Mouse (Mus musculus): ENCODE data around the gene Dcps. TPM values are rescaled to one million over a fixed set of nuclear protein-coding genes. Genes with fewer than 3 reads are reported as not detected.

Gene Dcps
- polyA plus RNA-seq, 1 experiment from 2014 or later: 93.1 TPM

GRCm38 (mm10) chr9:35095726-35096125 is 80.1 kb downstream of the Dcps start:
- H3K27ac ChIP-seq (ENCODE audit: low read depth, low read length): no peak overlapping the region
- ATAC-seq (ENCODE audit: low FRiP score, low TSS enrichment): no peak
- no peaks in the 10 kb centered on the region for H3K4me1 ChIP-seq (ENCODE audit: control insufficient read depth, insufficient read depth, low read length)
- no peak overlapping the region for H3K4me3 ChIP-seq (ENCODE audit: low read length)
- WGBS: 74% methylated on average over 1 of the region's 1 CpGs
- H3K36me3 ChIP-seq (ENCODE audit: control insufficient read depth, insufficient read depth, low read length): no peaks in the 10 kb centered on the region
- no peaks in the 10 kb centered on the region for H3K9me3 ChIP-seq (ENCODE audit: control insufficient read depth, low read length)
- H3K4me2 ChIP-seq (replicated peaks; ENCODE audit: low read depth, low read length): no peak overlapping the region
- no peaks in the 10 kb centered on the region for H3K27me3 ChIP-seq (ENCODE audit: control insufficient read depth, insufficient read depth, low read length)
- no peak overlapping the region for H3K9ac ChIP-seq (ENCODE audit: low read depth, low read length)

GRCm38 (mm10) chr9:35093350-35093749 is 82.5 kb downstream of the Dcps start:
- H3K4me2 ChIP-seq (replicated peaks; ENCODE audit: low read depth, low read length): no peak overlapping the region
- WGBS: 92% methylated on average over 3 of the region's 3 CpGs
- no peak overlapping the region for H3K4me3 ChIP-seq (ENCODE audit: low read length)
- H3K27me3 ChIP-seq (ENCODE audit: control insufficient read depth, insufficient read depth, low read length): no peaks in the 10 kb centered on the region
- no peaks in the 10 kb centered on the region for H3K4me1 ChIP-seq (ENCODE audit: control insufficient read depth, insufficient read depth, low read length)
- H3K27ac ChIP-seq (ENCODE audit: low read depth, low read length): no peak overlapping the region
- H3K36me3 ChIP-seq (ENCODE audit: control insufficient read depth, insufficient read depth, low read length): no peaks in the 10 kb centered on the region
- H3K9me3 ChIP-seq (ENCODE audit: control insufficient read depth, low read length): no peaks in the 10 kb centered on the region
- ATAC-seq (ENCODE audit: low FRiP score, low TSS enrichment): no peak
- no peak overlapping the region for H3K9ac ChIP-seq (ENCODE audit: low read depth, low read length)

GRCm38 (mm10) chr9:35092904-35093303 is 83.0 kb downstream of the Dcps start:
- Histone ChIP-seq H3K9ac (ENCODE audit: low read depth, low read length) (no peak overlapping the region), H3K27me3 (ENCODE audit: control insufficient read depth, insufficient read depth, low read length) (no peaks in the 10 kb centered on the region), H3K4me1 (ENCODE audit: control insufficient read depth, insufficient read depth, low read length) (no peaks in the 10 kb centered on the region), H3K9me3 (ENCODE audit: control insufficient read depth, low read length) (no peaks in the 10 kb centered on the region), H3K4me3 (ENCODE audit: low read length) (no peak overlapping the region), H3K27ac (ENCODE audit: low read depth, low read length) (no peak overlapping the region), H3K4me2 (replicated peaks; ENCODE audit: low read depth, low read length) (no peak overlapping the region), H3K36me3 (ENCODE audit: control insufficient read depth, insufficient read depth, low read length) (no peaks in the 10 kb centered on the region)
- WGBS: 88% methylated on average over 2 of the region's 2 CpGs
- ATAC-seq (ENCODE audit: low FRiP score, low TSS enrichment): no peak

Other genes starting within 250 kb of the Dcps start
- 14.2 and 19.1 TPM in 2 replicates for gene St3gal4, start 56.8 kb downstream of the Dcps start, polyA plus RNA-seq (2014; fragmentation: Nextera tagmentation; extraction: Ambion mirVana)
- gene Srpr, start 24.1 kb upstream of the Dcps start, polyA plus RNA-seq (2014; fragmentation: Nextera tagmentation; extraction: Ambion mirVana): 89.1 and 125 TPM in 2 replicates
- 10.1 and 12.5 TPM in 2 replicates for gene Tirap, start 24.2 kb upstream of the Dcps start, polyA plus RNA-seq (2014; fragmentation: Nextera tagmentation; extraction: Ambion mirVana)
- 32.5 and 41.7 TPM in 2 replicates for gene Foxred1, start 35.0 kb upstream of the Dcps start, polyA plus RNA-seq (2014; fragmentation: Nextera tagmentation; extraction: Ambion mirVana)
- 38.5 and 38.8 TPM in 2 replicates for gene Fam118b, start 91.7 kb upstream of the Dcps start, polyA plus RNA-seq (2014; fragmentation: Nextera tagmentation; extraction: Ambion mirVana)
- gene Rpusd4, start 91.8 kb upstream of the Dcps start, polyA plus RNA-seq (2014; fragmentation: Nextera tagmentation; extraction: Ambion mirVana): 31.4 and 33.7 TPM in 2 replicates
- 3.6 and 6.2 TPM in 2 replicates for gene Cdon, start 245.1 kb upstream of the Dcps start, polyA plus RNA-seq (2014; fragmentation: Nextera tagmentation; extraction: Ambion mirVana)

Data from kidney, embryonic 14.5 days (tissue).